Mouse (Mus musculus) ES-Bruce4 (cell line): ENCODE measurements at regions not wholly inside any gene's neighbourhood (a gene's known extent, or its start where the extent isn't known, plus 50 kb on each side); places are given as distances from the start of the nearest gene placed in this dataset.

Experiments used
- CTCF ChIP-seq: IDR thresholded peaks from one replicate; pipeline ENCODE4 v1.8.1; 2011; ENCODE audit warnings: low read depth, low read length
- EP300 ChIP-seq: IDR thresholded peaks from 2 replicates; pipeline ENCODE4 v1.6.1; 2011; ENCODE audit warnings: low read depth, low read length; ENCODE audit not compliant: insufficient read depth
- POLR2A ChIP-seq: IDR thresholded peaks from one replicate; pipeline ENCODE4 v1.8.1; 2011; ENCODE audit warnings: low read length; ENCODE audit not compliant: insufficient read depth

DNA sequence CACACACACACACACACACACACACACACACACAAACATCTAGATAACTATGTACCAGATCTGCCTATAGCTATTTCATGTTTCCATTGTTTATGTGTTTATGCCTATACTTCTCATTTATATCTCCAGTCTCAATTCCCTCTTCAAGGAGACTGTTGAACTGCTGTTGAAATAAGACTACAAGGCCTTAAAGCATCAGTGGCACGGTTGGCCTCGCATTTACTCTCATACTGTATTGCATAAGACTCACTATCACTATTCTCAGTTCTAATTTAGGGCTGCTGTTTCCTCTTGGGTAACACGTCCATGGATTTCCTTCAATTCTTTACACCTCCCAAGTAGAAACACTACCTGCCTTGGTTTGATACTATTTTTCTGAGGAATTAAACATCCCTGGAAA, 414.5 kb upstream of the Ube2e3 start:
- TF ChIP-seq CTCF (no peak), POLR2A (no peak), EP300 (no peak)
